Mouse (Mus musculus): ENCODE data around the gene Ing2. TPM values are rescaled to one million over a fixed set of nuclear protein-coding genes. Genes with fewer than 3 reads are reported as not detected.

Gene Ing2
- polyA plus RNA-seq, 1 experiment from 2014 or later, result 6.5 TPM

- H3K4me3 ChIP-seq (ENCODE audit: low read length), result no peak overlapping the region
- no peak overlapping the region for H3K9ac ChIP-seq (ENCODE audit: low read depth, low read length)
- H3K4me2 ChIP-seq (ENCODE audit: low read length), result no peak overlapping the region
- H3K36me3 ChIP-seq (ENCODE audit: control insufficient read depth, insufficient read depth, low read length), result no peaks in the 10 kb centered on the region
- H3K27me3 ChIP-seq (replicated peaks; ENCODE audit: control insufficient read depth, insufficient read depth, low read length), result no peaks in the 10 kb centered on the region
- ATAC-seq, result no peak
- H3K9me3 ChIP-seq (ENCODE audit: control insufficient read depth, low read length), result no peaks in the 10 kb centered on the region; the same call in 1 of the 2 replicates
- peaks cover 4% of the 10 kb centered on the region; the same call in 1 of the 2 replicates for H3K4me1 ChIP-seq (ENCODE audit: control insufficient read depth, insufficient read depth, low read depth, low read length)
- H3K27ac ChIP-seq (ENCODE audit: low read depth, low read length), result no peak overlapping the region
- 71% methylated on average over 4 of the region's 4 CpGs for WGBS
Observed at GRCm38 (mm10) chr8:47637152-47637551, 38.2 kb downstream of the Ing2 start.

GRCm38 (mm10) chr8:47636032-47636431 is 39.3 kb downstream of the Ing2 start:
- Histone ChIP-seq H3K4me2 (ENCODE audit: low read length) (peak overlapping the region; percentile 5; the same call in 1 of the 2 replicates), H3K9me3 (ENCODE audit: control insufficient read depth, low read length) (no peaks in the 10 kb centered on the region; the same call in 1 of the 2 replicates), H3K9ac (ENCODE audit: low read depth, low read length) (no peak overlapping the region), H3K27me3 (replicated peaks; ENCODE audit: control insufficient read depth, insufficient read depth, low read length) (no peaks in the 10 kb centered on the region), H3K4me1 (ENCODE audit: control insufficient read depth, insufficient read depth, low read depth, low read length) (peaks cover 4% of the 10 kb centered on the region; the same call in 1 of the 2 replicates), H3K27ac (ENCODE audit: low read depth, low read length) (no peak overlapping the region), H3K36me3 (ENCODE audit: control insufficient read depth, insufficient read depth, low read length) (no peaks in the 10 kb centered on the region), H3K4me3 (ENCODE audit: low read length) (no peak overlapping the region)
- WGBS, result 63% methylated on average over 3 of the region's 3 CpGs
- ATAC-seq, result no peak

GRCm38 (mm10) chr8:47634791-47635341 is 40.5 kb downstream of the Ing2 start:
- Histone ChIP-seq H3K27me3 (replicated peaks; ENCODE audit: control insufficient read depth, insufficient read depth, low read length) (no peaks in the 10 kb centered on the region), H3K4me3 (ENCODE audit: low read length) (no peak overlapping the region), H3K4me2 (ENCODE audit: low read length) (peak overlapping the region; percentile 6; the same call in 1 of the 2 replicates), H3K4me1 (ENCODE audit: control insufficient read depth, insufficient read depth, low read depth, low read length) (peaks cover 4% of the 10 kb centered on the region; the same call in 1 of the 2 replicates), H3K36me3 (ENCODE audit: control insufficient read depth, insufficient read depth, low read length) (no peaks in the 10 kb centered on the region), H3K9me3 (ENCODE audit: control insufficient read depth, low read length) (no peaks in the 10 kb centered on the region; the same call in 1 of the 2 replicates), H3K27ac (ENCODE audit: low read depth, low read length) (no peak overlapping the region), H3K9ac (ENCODE audit: low read depth, low read length) (no peak overlapping the region)
- no peak for ATAC-seq
- 42% methylated on average over 10 of the region's 10 CpGs for WGBS

- H3K27ac ChIP-seq (ENCODE audit: low read depth, low read length), result no peak overlapping the region
- H3K4me1 ChIP-seq (ENCODE audit: control insufficient read depth, insufficient read depth, low read depth, low read length), result no peaks in the 10 kb centered on the region
- no peaks in the 10 kb centered on the region for H3K27me3 ChIP-seq (replicated peaks; ENCODE audit: control insufficient read depth, insufficient read depth, low read length)
- H3K36me3 ChIP-seq (ENCODE audit: control insufficient read depth, insufficient read depth, low read length), result no peaks in the 10 kb centered on the region
- ATAC-seq, result no peak
- no peak overlapping the region for H3K9ac ChIP-seq (ENCODE audit: low read depth, low read length)
- no peak overlapping the region for H3K4me2 ChIP-seq (ENCODE audit: low read length)
- 0 out of 2 replicates have a peak, but pooled peaks cover 3% of the 10 kb centered on the region for H3K9me3 ChIP-seq (ENCODE audit: control insufficient read depth, low read length)
- WGBS, result 100% methylated on average over 1 of the region's 1 CpGs
- H3K4me3 ChIP-seq (ENCODE audit: low read length), result no peak overlapping the region
Observed at GRCm38 (mm10) chr8:47621144-47621543, 54.2 kb downstream of the Ing2 start.

Other genes with a start within 250 kb of the Ing2 start
- 28.5 and 30.3 TPM in 2 replicates for gene Stox2, start 229.2 kb downstream of the Ing2 start, polyA plus RNA-seq (2015; fragmentation: Nextera tagmentation; extraction: Ambion mirVana)
- gene Trappc11, start 142.1 kb downstream of the Ing2 start, polyA plus RNA-seq (2015; fragmentation: Nextera tagmentation; extraction: Ambion mirVana), result 39.7 and 42.5 TPM in 2 replicates
- gene Rwdd4a, start 141.9 kb downstream of the Ing2 start, polyA plus RNA-seq (2015; fragmentation: Nextera tagmentation; extraction: Ambion mirVana), result 25.9 and 31.6 TPM in 2 replicates
- 24.7 and 28.5 TPM in 2 replicates for gene Cdkn2aip, start 38.4 kb upstream of the Ing2 start, polyA plus RNA-seq (2015; fragmentation: Nextera tagmentation; extraction: Ambion mirVana)
- not detected in 2 replicates for gene Cldn24, start 146.6 kb upstream of the Ing2 start, polyA plus RNA-seq (2015; fragmentation: Nextera tagmentation; extraction: Ambion mirVana)
- gene Cldn22, start 148.9 kb upstream of the Ing2 start, polyA plus RNA-seq (2015; fragmentation: Nextera tagmentation; extraction: Ambion mirVana), result not detected in 2 replicates